Mouse (Mus musculus) liver, embryonic 16.5 days (tissue): ENCODE results near the gene Aox2. TPM values are rescaled to one million over a fixed set of nuclear protein-coding genes. Genes with fewer than 3 reads are reported as not detected.

Experiments used
- ATAC-seq: fragments of 200-750 bp; cut with Nextera tagmentation; 2 replicates; pipeline ENCODE4 v1.8.0; 2017; ENCODE audit warnings: low read depth, mild to moderate bottlenecking, moderate number of reproducible peaks, moderate library complexity
- H3K27ac ChIP-seq: fragments of 300-500 bp; sonication (generic); 2 replicates; pipeline ENCODE4 v1.5.1; 2014; ENCODE audit warnings: mild to moderate bottlenecking, low read length
- H3K27me3 ChIP-seq: fragments of 300-500 bp; sonication (generic); 2 replicates; pipeline ENCODE4 v1.6.1; 2014; ENCODE audit warnings: low read depth, low read length, mixed read lengths; ENCODE audit not compliant: control insufficient read depth, insufficient read depth
- H3K36me3 ChIP-seq: fragments of 300-500 bp; sonication (generic); 2 replicates; pipeline ENCODE4 v1.6.1; 2014; ENCODE audit warnings: mild to moderate bottlenecking; ENCODE audit not compliant: control insufficient read depth, insufficient read depth
- H3K4me1 ChIP-seq: fragments of 300-500 bp; sonication (generic); 2 replicates; pipeline ENCODE4 v1.6.1; 2014; ENCODE audit warnings: low read depth, low read length, mixed read lengths; ENCODE audit not compliant: control insufficient read depth
- H3K4me2 ChIP-seq: fragments of 300-500 bp; sonication (generic); 2 replicates; pipeline ENCODE4 v1.6.1; 2014; ENCODE audit warnings: low read depth, low read length, mixed read lengths
- H3K4me3 ChIP-seq: fragments of 300-500 bp; sonication (generic); 2 replicates; pipeline ENCODE4 v1.5.1; 2014; ENCODE audit warnings: low read depth, mild to moderate bottlenecking, low read length
- H3K9ac ChIP-seq: fragments of 300-500 bp; sonication (generic); 2 replicates; pipeline ENCODE4 v1.6.1; 2014; ENCODE audit warnings: low read depth, low read length
- H3K9me3 ChIP-seq: fragments of 300-500 bp; sonication (generic); replicated peaks from 2 replicates; pipeline ENCODE4 v1.6.1; 2016; ENCODE audit warnings: low read length; ENCODE audit not compliant: control insufficient read depth
- WGBS: fragments of 180-500 bp; shearing (Covaris S2); extraction: QIAGEN DNeasy Blood & Tissue Kit; methylation state at CpG from one replicate; pipeline ENCODE4 v1.1.7; 2014; ENCODE audit not compliant: insufficient replicate concordance; 5-methylcytosine and 5-hydroxymethylcytosine counted together
- polyA plus RNA-seq: library from polyadenylated mRNA; unstranded; fragments of >200 nt; fragmentation: Nextera tagmentation; extraction: Ambion mirVana; gene quantifications from 2 replicates; pipeline ENCODE4 v1.2.1, GENCODE M21; 2015

The Aox2 gene
- polyA plus RNA-seq = not detected in 2 replicates

- Histone ChIP-seq H3K4me3 (no peak within 1 kb of the TSS), H3K9me3 (no peaks in the 10 kb centered on the region), H3K27ac (no peak within 1 kb of the TSS), H3K4me2 (no peak within 1 kb of the TSS), H3K9ac (no peak within 1 kb of the TSS), H3K36me3 (no peaks in the 10 kb centered on the region), H3K27me3 (no peaks in the 10 kb centered on the region), H3K4me1 (no peaks in the 10 kb centered on the region)
- 49% methylated on average over 5 of the region's 5 CpGs for whole genome bisulfite sequencing
- ATAC-seq = no peak
Observed at GRCm38 (mm10) chr1:58278026-58278425, at the start of gene Aox2. Gene Aox2 (plus strand): TSS chr1:58278326.

DNA sequence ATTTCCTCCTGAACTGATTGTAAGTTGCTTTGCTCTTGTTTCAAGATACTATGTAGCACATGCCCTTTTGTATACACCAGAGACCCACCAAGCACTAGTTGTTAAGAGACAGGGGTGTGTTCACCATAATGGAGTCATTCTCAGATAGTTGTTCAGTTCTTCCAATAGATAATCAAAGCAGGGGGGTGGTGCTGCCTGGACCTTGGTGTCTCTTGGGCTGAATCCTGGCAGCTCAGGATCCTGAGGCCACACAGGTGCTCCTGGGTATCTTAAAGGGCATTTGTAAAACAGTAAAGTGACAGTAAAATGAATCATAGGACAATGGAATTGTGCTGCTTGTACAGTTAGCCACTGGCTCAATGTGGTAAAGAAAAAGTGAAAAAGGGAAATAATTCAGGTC lies 49.2 kb upstream of the Aox2 start:
- H3K4me2 ChIP-seq = no peak overlapping the region
- H3K9ac ChIP-seq = no peak overlapping the region
- no peaks in the 10 kb centered on the region for H3K4me1 ChIP-seq
- H3K9me3 ChIP-seq = no peaks in the 10 kb centered on the region
- no peaks in the 10 kb centered on the region for H3K36me3 ChIP-seq
- ATAC-seq = no peak
- H3K27me3 ChIP-seq = no peaks in the 10 kb centered on the region
- no peak overlapping the region for H3K27ac ChIP-seq
- H3K4me3 ChIP-seq = no peak overlapping the region

DNA sequence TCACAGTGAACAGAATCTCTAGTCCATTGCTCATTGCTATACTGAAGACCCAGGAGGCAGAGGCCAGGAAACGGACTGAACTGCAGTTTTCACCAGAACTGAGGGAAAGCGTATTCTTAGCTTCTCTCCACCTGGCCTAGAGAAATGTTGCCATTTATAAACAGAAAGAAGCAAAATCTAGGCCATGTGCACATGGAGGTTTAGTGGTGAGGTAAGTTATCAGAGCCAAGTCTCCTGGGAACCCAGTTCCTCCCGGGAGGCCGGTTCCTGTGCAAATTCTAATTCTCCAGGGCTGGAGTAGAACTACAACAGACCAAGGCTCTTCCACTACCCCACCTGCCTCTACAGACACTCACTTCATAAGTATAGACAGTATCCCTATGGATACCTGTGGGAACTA lies 48.4 kb upstream of the Aox2 start:
- 75% methylated on average over 4 of the region's 4 CpGs for WGBS
- Histone ChIP-seq H3K4me1 (no peaks in the 10 kb centered on the region), H3K9me3 (no peaks in the 10 kb centered on the region), H3K4me3 (no peak overlapping the region), H3K27me3 (no peaks in the 10 kb centered on the region), H3K36me3 (no peaks in the 10 kb centered on the region), H3K9ac (no peak overlapping the region), H3K27ac (no peak overlapping the region), H3K4me2 (no peak overlapping the region)
- no peak for ATAC-seq

DNA sequence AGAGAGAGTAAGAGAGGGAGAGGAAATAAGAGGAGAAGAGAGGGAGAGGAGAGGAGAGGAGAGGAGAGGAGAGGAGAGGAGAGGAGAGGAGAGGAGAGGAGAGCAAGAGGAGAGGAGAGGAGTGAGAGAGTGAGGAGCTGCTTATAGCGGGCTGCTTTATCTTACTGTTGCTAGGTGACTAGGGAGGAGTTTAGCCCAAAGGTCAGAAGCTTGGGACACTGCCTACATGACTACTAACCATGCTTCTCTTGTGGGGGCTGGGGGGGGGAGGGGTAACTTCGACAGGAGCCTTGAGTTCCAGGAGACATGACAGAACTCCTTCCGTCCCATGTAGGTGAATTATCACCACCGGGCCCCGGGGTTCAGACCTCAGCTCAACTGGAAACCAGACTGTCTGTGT lies 47.6 kb upstream of the Aox2 start:
- Histone ChIP-seq H3K4me1 (no peaks in the 10 kb centered on the region), H3K4me3 (no peak overlapping the region), H3K9me3 (no peaks in the 10 kb centered on the region), H3K27me3 (no peaks in the 10 kb centered on the region), H3K4me2 (no peak overlapping the region), H3K36me3 (no peaks in the 10 kb centered on the region), H3K27ac (no peak overlapping the region), H3K9ac (no peak overlapping the region)
- ATAC-seq = 0 out of 2 replicates have a peak, but pooled peaks have one; percentile 27
- WGBS = 54% methylated on average over 5 of the region's 5 CpGs

DNA sequence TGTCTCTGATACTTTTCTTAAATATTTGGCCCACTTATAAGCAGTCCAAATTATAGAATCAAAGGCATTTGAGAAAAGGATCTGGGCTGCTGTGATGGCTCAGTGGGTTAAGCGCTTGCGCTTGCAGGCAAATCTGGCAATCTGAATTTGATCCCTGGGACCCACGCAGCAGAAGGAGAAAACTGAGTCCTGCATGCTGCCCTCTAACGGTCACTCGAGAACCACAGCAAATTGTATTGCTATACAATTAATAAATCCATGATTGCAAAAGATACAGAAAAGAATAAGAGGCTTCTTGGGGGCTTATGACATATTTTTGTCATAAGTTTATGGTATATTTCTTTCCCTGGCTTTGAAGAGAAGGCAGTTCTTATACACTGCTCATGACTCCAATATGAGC lies 42.7 kb upstream of the Aox2 start:
- ATAC-seq = no peak
- Histone ChIP-seq H3K36me3 (no peaks in the 10 kb centered on the region), H3K27me3 (no peaks in the 10 kb centered on the region), H3K4me3 (no peak overlapping the region), H3K9me3 (no peaks in the 10 kb centered on the region), H3K4me1 (no peaks in the 10 kb centered on the region; the same call in 1 of the 2 replicates), H3K4me2 (no peak overlapping the region), H3K27ac (no peak overlapping the region), H3K9ac (no peak overlapping the region)
- WGBS = 44% methylated on average over 5 of the region's 5 CpGs

- Histone ChIP-seq H3K27ac (no peak overlapping the region), H3K36me3 (no peaks in the 10 kb centered on the region), H3K4me1 (no peaks in the 10 kb centered on the region; the same call in 1 of the 2 replicates), H3K4me3 (no peak overlapping the region), H3K9me3 (no peaks in the 10 kb centered on the region), H3K4me2 (no peak overlapping the region), H3K9ac (no peak overlapping the region), H3K27me3 (no peaks in the 10 kb centered on the region)
- ATAC-seq = 0 out of 2 replicates have a peak, but pooled peaks have one; percentile 9
- 50% methylated on average over 4 of the region's 4 CpGs for WGBS
Observed at GRCm38 (mm10) chr1:58237527-58238299, 40.4 kb upstream of the Aox2 start.

DNA sequence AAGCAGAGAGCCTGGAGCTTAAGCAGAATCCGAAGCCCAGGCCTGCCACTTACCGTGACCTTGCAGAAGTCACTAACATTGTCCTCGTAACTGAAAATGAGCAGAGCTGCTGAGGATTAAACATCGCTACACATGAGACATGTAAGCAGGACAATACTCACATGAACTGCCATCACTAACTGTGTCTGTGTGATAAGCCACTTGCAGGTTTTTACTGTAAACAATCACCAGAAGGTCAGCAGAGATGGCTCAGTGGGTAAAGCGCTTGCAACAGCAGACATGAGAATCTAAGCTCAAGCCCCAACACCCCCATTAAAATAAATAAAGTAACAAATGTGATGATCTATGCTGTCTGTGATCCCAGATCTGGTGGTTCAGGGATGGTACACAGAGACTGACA lies 39.7 kb upstream of the Aox2 start:
- H3K27ac ChIP-seq = no peak overlapping the region
- H3K4me2 ChIP-seq = no peak overlapping the region
- no peaks in the 10 kb centered on the region for H3K36me3 ChIP-seq
- no peak overlapping the region for H3K9ac ChIP-seq
- no peak overlapping the region for H3K4me3 ChIP-seq
- no peaks in the 10 kb centered on the region; the same call in 1 of the 2 replicates for H3K4me1 ChIP-seq
- H3K27me3 ChIP-seq = no peaks in the 10 kb centered on the region
- no peak for ATAC-seq
- WGBS = 66% methylated on average over 5 of the region's 5 CpGs
- H3K9me3 ChIP-seq = no peaks in the 10 kb centered on the region

DNA sequence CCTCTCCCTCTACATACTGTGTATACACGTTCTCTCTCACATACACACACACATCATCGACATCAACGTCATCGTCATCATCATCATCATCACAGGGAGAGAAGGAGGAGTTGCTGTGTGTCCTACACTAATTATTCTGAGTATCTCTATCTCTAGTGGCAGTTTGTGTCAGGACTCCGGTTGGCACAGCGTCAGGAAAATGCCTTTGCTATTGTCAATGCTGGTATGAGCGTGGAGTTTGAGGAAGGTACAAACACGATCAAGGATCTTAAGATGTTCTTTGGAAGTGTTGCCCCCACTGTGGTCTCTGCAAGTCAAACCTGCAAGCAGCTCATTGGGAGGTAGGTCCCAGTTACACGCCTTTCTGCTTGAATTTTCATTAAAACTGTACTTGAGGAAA lies 39.2 kb upstream of the Aox2 start:
- Histone ChIP-seq H3K4me2 (no peak overlapping the region), H3K9ac (no peak overlapping the region), H3K9me3 (no peaks in the 10 kb centered on the region), H3K27ac (no peak overlapping the region), H3K27me3 (no peaks in the 10 kb centered on the region), H3K36me3 (no peaks in the 10 kb centered on the region), H3K4me3 (no peak overlapping the region), H3K4me1 (no peaks in the 10 kb centered on the region; the same call in 1 of the 2 replicates)
- no peak for ATAC-seq
- WGBS = 70% methylated on average over 9 of the region's 9 CpGs

- Histone ChIP-seq H3K4me2 (no peak overlapping the region), H3K4me3 (no peak overlapping the region), H3K27ac (no peak overlapping the region), H3K4me1 (no peaks in the 10 kb centered on the region; the same call in 1 of the 2 replicates), H3K36me3 (no peaks in the 10 kb centered on the region), H3K9ac (no peak overlapping the region), H3K9me3 (no peaks in the 10 kb centered on the region), H3K27me3 (no peaks in the 10 kb centered on the region)
- ATAC-seq = no peak
- WGBS = 54% methylated on average over 6 of the region's 6 CpGs
Observed at GRCm38 (mm10) chr1:58240347-58240746, 37.8 kb upstream of the Aox2 start.
